Mouse (Mus musculus) forebrain, embryonic 11.5 days (tissue): ENCODE data around the gene Fancc. TPM values are rescaled to one million over a fixed set of nuclear protein-coding genes. Genes with fewer than 3 reads are reported as not detected.

Source experiments
- ATAC-seq: fragments of 200-750 bp; cut with Nextera tagmentation; replicated peaks from 2 replicates; pipeline ENCODE4 v1.8.0; 2017; ENCODE audit warnings: moderate TSS enrichment; ENCODE audit not compliant: low FRiP score
- DNase-seq: peaks from one replicate; pipeline ENCODE4 v3.0.0-alpha.2; 2017; ENCODE audit warnings: low spot score
- H3K27ac ChIP-seq: fragments of 300-500 bp; sonication (generic); 2 replicates; pipeline ENCODE4 v1.5.1; 2014; ENCODE audit warnings: low read depth, low read length
- H3K27me3 ChIP-seq: fragments of 300-500 bp; sonication (generic); 2 replicates; pipeline ENCODE4 v1.6.1; 2014; ENCODE audit warnings: mild to moderate bottlenecking, low read length, mixed read lengths; ENCODE audit not compliant: control insufficient read depth, insufficient read depth
- H3K36me3 ChIP-seq: fragments of 300-500 bp; sonication (generic); 2 replicates; pipeline ENCODE4 v1.6.1; 2014; ENCODE audit warnings: mild to moderate bottlenecking, low read length, moderate library complexity, mixed read lengths; ENCODE audit not compliant: control insufficient read depth, insufficient read depth
- H3K4me1 ChIP-seq: fragments of 300-500 bp; sonication (generic); replicated peaks from 2 replicates; pipeline ENCODE4 v1.6.1; 2014; ENCODE audit warnings: low read length, mixed read lengths; ENCODE audit not compliant: control insufficient read depth, insufficient read depth
- H3K4me2 ChIP-seq: fragments of 300-500 bp; sonication (generic); 2 replicates; pipeline ENCODE4 v1.6.1; 2014; ENCODE audit warnings: low read depth, mild to moderate bottlenecking, low read length, moderate library complexity, mixed read lengths; ENCODE audit not compliant: severe bottlenecking
- H3K4me3 ChIP-seq: fragments of 300-500 bp; sonication (generic); 2 replicates; pipeline ENCODE4 v1.5.1; 2014; ENCODE audit warnings: low read depth, low read length
- H3K9ac ChIP-seq: fragments of 300-500 bp; sonication (generic); 2 replicates; pipeline ENCODE4 v1.6.1; 2014; ENCODE audit warnings: low read length
- H3K9me3 ChIP-seq: fragments of 300-500 bp; sonication (generic); 2 replicates; pipeline ENCODE4 v1.6.1; 2016; ENCODE audit warnings: low read length, mixed read lengths; ENCODE audit not compliant: control insufficient read depth
- WGBS: fragments of 180-500 bp; shearing (Covaris S2); extraction: QIAGEN DNeasy Blood & Tissue Kit; methylation state at CpG from one replicate; pipeline ENCODE4 v1.1.7; 2014; 5-methylcytosine and 5-hydroxymethylcytosine counted together
- polyA plus RNA-seq: library from polyadenylated mRNA; unstranded; fragments of >200 nt; fragmentation: Nextera tagmentation; extraction: Ambion mirVana; gene quantifications from 2 replicates; pipeline ENCODE4 v1.2.1, GENCODE M21; 2014

Gene Fancc
- polyA plus RNA-seq, 1 experiment from 2014 or later: 22.5 TPM

- H3K27ac ChIP-seq: no peak overlapping the region
- peaks cover 13% of the 10 kb centered on the region; the same call in 1 of the 2 replicates for H3K36me3 ChIP-seq
- H3K4me3 ChIP-seq: no peak overlapping the region
- H3K27me3 ChIP-seq: no peaks in the 10 kb centered on the region; the same call in 1 of the 2 replicates
- DNase-seq (no peak), ATAC-seq (no peak; the same call in 1 of the 2 replicates)
- 56% methylated on average over 25 of the region's 25 CpGs for WGBS
- no peak overlapping the region for H3K4me2 ChIP-seq
- H3K9ac ChIP-seq: no peak overlapping the region
- H3K9me3 ChIP-seq: no peaks in the 10 kb centered on the region
- H3K4me1 ChIP-seq: peaks cover 24% of the 10 kb centered on the region
Measured at GRCm38 (mm10) chr13:63524608-63525570, 27.8 kb upstream of the Fancc start.

GRCm38 (mm10) chr13:63524061-63524460 is 27.0 kb upstream of the Fancc start:
- Histone ChIP-seq H3K9me3 (no peaks in the 10 kb centered on the region), H3K4me1 (peaks cover 23% of the 10 kb centered on the region), H3K4me2 (no peak overlapping the region), H3K4me3 (no peak overlapping the region), H3K27ac (no peak overlapping the region), H3K36me3 (peaks cover 19% of the 10 kb centered on the region), H3K27me3 (no peaks in the 10 kb centered on the region; the same call in 1 of the 2 replicates), H3K9ac (no peak overlapping the region)
- no peak for DNase-seq
- 84% methylated on average over 2 of the region's 2 CpGs for WGBS
- ATAC-seq: no peak

GRCm38 (mm10) chr13:63522832-63523231 is 25.8 kb upstream of the Fancc start:
- no peaks in the 10 kb centered on the region; the same call in 1 of the 2 replicates for H3K27me3 ChIP-seq
- 75% methylated on average over 10 of the region's 10 CpGs for WGBS
- H3K9ac ChIP-seq: no peak overlapping the region
- H3K9me3 ChIP-seq: no peaks in the 10 kb centered on the region
- no peak overlapping the region for H3K27ac ChIP-seq
- no peak overlapping the region for H3K4me3 ChIP-seq
- peaks cover 13% of the 10 kb centered on the region for H3K4me1 ChIP-seq
- DNase-seq: no peak
- ATAC-seq: 0 out of 2 replicates have a peak, but pooled peaks have one; percentile 6
- no peak overlapping the region for H3K4me2 ChIP-seq
- peaks cover 23% of the 10 kb centered on the region for H3K36me3 ChIP-seq

GRCm38 (mm10) chr13:63520110-63520509 is 23.0 kb upstream of the Fancc start:
- ATAC-seq (no peak), DNase-seq (no peak)
- H3K4me2 ChIP-seq: no peak overlapping the region
- no peaks in the 10 kb centered on the region for H3K9me3 ChIP-seq
- no peak overlapping the region for H3K4me3 ChIP-seq
- no peaks in the 10 kb centered on the region for H3K27me3 ChIP-seq
- H3K4me1 ChIP-seq: peaks cover 11% of the 10 kb centered on the region
- H3K9ac ChIP-seq: no peak overlapping the region
- peaks cover 29% of the 10 kb centered on the region for H3K36me3 ChIP-seq
- no peak overlapping the region for H3K27ac ChIP-seq
- WGBS: 92% methylated on average over 6 of the region's 6 CpGs

- Histone ChIP-seq H3K4me2 (no peak overlapping the region), H3K9me3 (no peaks in the 10 kb centered on the region), H3K27me3 (no peaks in the 10 kb centered on the region), H3K4me1 (peaks cover 28% of the 10 kb centered on the region), H3K27ac (no peak overlapping the region), H3K36me3 (peaks cover 30% of the 10 kb centered on the region), H3K4me3 (no peak overlapping the region), H3K9ac (no peak overlapping the region)
- WGBS: 88% methylated on average over 2 of the region's 2 CpGs
- DNase-seq (no peak), ATAC-seq (no peak)
Measured at GRCm38 (mm10) chr13:63516535-63516934, 19.5 kb upstream of the Fancc start.

- no peak for ATAC-seq
- Histone ChIP-seq H3K4me3 (no peak overlapping the region), H3K36me3 (peaks cover 32% of the 10 kb centered on the region), H3K9me3 (no peaks in the 10 kb centered on the region), H3K4me1 (peaks cover 28% of the 10 kb centered on the region), H3K27me3 (no peaks in the 10 kb centered on the region), H3K9ac (no peak overlapping the region), H3K4me2 (no peak overlapping the region), H3K27ac (peak overlapping the region; percentile 84)
- no peak for DNase-seq
- WGBS: 64% methylated on average over 5 of the region's 5 CpGs
Measured at GRCm38 (mm10) chr13:63515542-63515941, 18.5 kb upstream of the Fancc start.

GRCm38 (mm10) chr13:63514931-63515360 is 17.9 kb upstream of the Fancc start:
- Histone ChIP-seq H3K4me1 (peaks cover 28% of the 10 kb centered on the region), H3K36me3 (peaks cover 30% of the 10 kb centered on the region), H3K27me3 (no peaks in the 10 kb centered on the region), H3K27ac (peak overlapping the region; percentile 84), H3K4me3 (no peak overlapping the region), H3K9me3 (no peaks in the 10 kb centered on the region), H3K9ac (no peak overlapping the region), H3K4me2 (0 out of 2 replicates have a peak overlapping the region, but pooled peaks have one; percentile 21)
- WGBS: 17% methylated on average over 8 of the region's 8 CpGs
- peak; percentile 77 for ATAC-seq
- DNase-seq: peak; percentile 66

- H3K4me3 ChIP-seq: no peak overlapping the region
- ATAC-seq: no peak
- no peak overlapping the region for H3K9ac ChIP-seq
- H3K4me2 ChIP-seq: no peak overlapping the region
- H3K27me3 ChIP-seq: no peaks in the 10 kb centered on the region
- H3K36me3 ChIP-seq: peaks cover 21% of the 10 kb centered on the region
- H3K4me1 ChIP-seq: peaks cover 28% of the 10 kb centered on the region
- DNase-seq: no peak
- H3K9me3 ChIP-seq: no peaks in the 10 kb centered on the region
- 41% methylated on average over 26 of the region's 26 CpGs for WGBS
- H3K27ac ChIP-seq: peak overlapping the region; percentile 84
Measured at GRCm38 (mm10) chr13:63513374-63514098, 16.5 kb upstream of the Fancc start.
